Mouse (Mus musculus) ES-E14 (cell line): ENCODE results near the gene Mmp20.

Experiments
- CHD2 ChIP-seq: IDR thresholded peaks from 2 replicates; pipeline ENCODE4 v1.6.1; 2014; ENCODE audit warnings: mild to moderate bottlenecking, low read depth, low read length, inconsistent platforms
- HCFC1 ChIP-seq: IDR thresholded peaks from 2 replicates; pipeline ENCODE4 v1.6.1; 2012; ENCODE audit warnings: low read length, inconsistent platforms, borderline replicate concordance; ENCODE audit not compliant: insufficient read depth
- MAFK ChIP-seq: IDR thresholded peaks from 2 replicates; pipeline ENCODE4 v1.6.1; 2014; ENCODE audit warnings: mild to moderate bottlenecking, low read depth, low read length, inconsistent platforms; ENCODE audit not compliant: insufficient read depth
- ZC3H11A ChIP-seq: IDR thresholded peaks from 2 replicates; pipeline ENCODE4 v1.6.1; 2012; ENCODE audit warnings: low read depth, mild to moderate bottlenecking, inconsistent platforms, low read length, borderline replicate concordance
- ZNF384 ChIP-seq: IDR thresholded peaks from 2 replicates; pipeline ENCODE4 v1.6.1; 2012; ENCODE audit warnings: low read depth, low read length, inconsistent platforms

GRCm38 (mm10) chr9:7695646-7696045 lies 67.6 kb downstream of the Mmp20 start:
- TF ChIP-seq CHD2: no peak
- no peak for TF ChIP-seq ZC3H11A
- TF ChIP-seq ZNF384: no peak
- TF ChIP-seq HCFC1: no peak
- TF ChIP-seq MAFK: no peak
